Mouse (Mus musculus) heart, postnatal 0 days (tissue): ENCODE results near the gene Pi4ka. TPM values are rescaled to one million over a fixed set of nuclear protein-coding genes. Genes with fewer than 3 reads are reported as not detected.
A peak's percentile ranks its signal among the peaks of the same experiment; 100 is the strongest.

ENCODE experiments used
- ATAC-seq: fragments of 200-750 bp; cut with Nextera tagmentation; 2 replicates; pipeline ENCODE4 v1.8.0; 2017; ENCODE audit warnings: low read depth, moderate number of reproducible peaks, moderate library complexity; ENCODE audit not compliant: insufficient read depth
- DNase-seq: peaks from one replicate; pipeline ENCODE4 v3.0.0-alpha.2; 2016; ENCODE audit warnings: low spot score
- H3K27ac ChIP-seq: fragments of 300-500 bp; sonication (generic); 2 replicates; pipeline ENCODE4 v1.5.1; 2014; ENCODE audit warnings: low read depth, mild to moderate bottlenecking
- H3K27me3 ChIP-seq: fragments of 300-500 bp; sonication (generic); 2 replicates; pipeline ENCODE4 v1.6.1; 2014; ENCODE audit warnings: low read length, mixed read lengths; ENCODE audit not compliant: control insufficient read depth, insufficient read depth
- H3K36me3 ChIP-seq: fragments of 300-500 bp; sonication (generic); replicated peaks from 2 replicates; pipeline ENCODE4 v1.6.1; 2014; ENCODE audit warnings: low read length, mixed read lengths; ENCODE audit not compliant: control insufficient read depth, insufficient read depth
- H3K4me1 ChIP-seq: fragments of 300-500 bp; sonication (generic); 2 replicates; pipeline ENCODE4 v1.6.1; 2014; ENCODE audit warnings: antibody characterized with exemption; ENCODE audit not compliant: control insufficient read depth, insufficient read depth
- H3K4me2 ChIP-seq: fragments of 300-500 bp; sonication (generic); 2 replicates; pipeline ENCODE4 v1.6.1; 2014; ENCODE audit warnings: low read depth, mild to moderate bottlenecking, low read length, moderate library complexity
- H3K4me3 ChIP-seq: fragments of 300-500 bp; sonication (generic); 2 replicates; pipeline ENCODE4 v1.5.1; 2014; ENCODE audit warnings: low read depth, low read length
- H3K9ac ChIP-seq: fragments of 300-500 bp; sonication (generic); replicated peaks from 2 replicates; pipeline ENCODE4 v1.6.1; 2014; ENCODE audit warnings: low read depth, low read length, mixed read lengths
- H3K9me3 ChIP-seq: fragments of 300-500 bp; sonication (generic); replicated peaks from 2 replicates; pipeline ENCODE4 v1.6.1; 2016; ENCODE audit warnings: low read length; ENCODE audit not compliant: control insufficient read depth
- CTCF ChIP-seq: IDR thresholded peaks from 2 replicates; pipeline ENCODE4 v1.5.1; 2016; ENCODE audit warnings: antibody characterized with exemption, control low read depth, low read depth
- EP300 ChIP-seq: IDR thresholded peaks from 2 replicates; pipeline ENCODE4 v1.6.1; 2016; ENCODE audit warnings: antibody characterized with exemption, low read depth
- WGBS: fragments of 180-500 bp; shearing (Covaris S2); extraction: QIAGEN DNeasy Blood & Tissue Kit; methylation state at CpG from one replicate; pipeline ENCODE4 v1.1.7; 2014; 5-methylcytosine and 5-hydroxymethylcytosine counted together
- polyA plus RNA-seq: library from polyadenylated mRNA; unstranded; fragments of >200 nt; fragmentation: Nextera tagmentation; extraction: Ambion mirVana; gene quantifications from 2 replicates; pipeline ENCODE4 v1.2.1, GENCODE M21; 2015
- total RNA-seq: library from RNA; depleted of rRNA; stranded (reverse); fragments of >200 nt; gene quantifications from 2 replicates; pipeline ENCODE4 v1.2.3, GENCODE M21; 2014; ENCODE audit warnings: low replicate concordance

Pi4ka gene
- total and polyA plus RNA-seq, 2 experiments from 2014 or later: 18.5 to 60.0 TPM

DNA sequence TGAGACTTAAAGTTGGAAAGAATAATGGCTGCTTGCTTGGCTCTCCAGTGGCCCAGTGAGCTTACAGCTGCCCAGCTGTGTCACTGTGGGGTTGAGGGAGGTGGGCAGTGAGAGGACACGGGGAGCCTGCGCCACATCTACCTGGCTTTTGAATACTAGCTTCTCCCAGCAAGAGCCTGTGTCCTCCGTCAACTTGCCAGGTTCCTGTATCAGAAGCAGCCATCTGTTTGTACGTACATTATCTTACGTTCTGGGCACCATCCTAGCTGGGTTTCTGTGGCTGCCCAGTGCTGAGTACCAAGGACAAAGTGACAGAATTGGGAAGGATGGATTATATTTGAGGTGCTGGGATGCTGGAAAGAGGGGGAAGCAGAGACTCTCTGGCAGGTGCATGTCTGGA lies 136.2 kb downstream of the Pi4ka start:
- no peaks in the 10 kb centered on the region for H3K27me3 ChIP-seq
- no peak overlapping the region for H3K27ac ChIP-seq
- no peaks in the 10 kb centered on the region for H3K36me3 ChIP-seq
- no peaks in the 10 kb centered on the region for H3K4me1 ChIP-seq
- no peak for DNase-seq
- WGBS: 87% methylated on average over 5 of the region's 5 CpGs
- ATAC-seq: no peak
- H3K9ac ChIP-seq: no peak overlapping the region
- no peak overlapping the region for H3K4me3 ChIP-seq
- H3K9me3 ChIP-seq: 0 out of 2 replicates have a peak, but pooled peaks cover 6% of the 10 kb centered on the region
- H3K4me2 ChIP-seq: no peak overlapping the region
- TF ChIP-seq EP300 (no peak), CTCF (no peak)

DNA sequence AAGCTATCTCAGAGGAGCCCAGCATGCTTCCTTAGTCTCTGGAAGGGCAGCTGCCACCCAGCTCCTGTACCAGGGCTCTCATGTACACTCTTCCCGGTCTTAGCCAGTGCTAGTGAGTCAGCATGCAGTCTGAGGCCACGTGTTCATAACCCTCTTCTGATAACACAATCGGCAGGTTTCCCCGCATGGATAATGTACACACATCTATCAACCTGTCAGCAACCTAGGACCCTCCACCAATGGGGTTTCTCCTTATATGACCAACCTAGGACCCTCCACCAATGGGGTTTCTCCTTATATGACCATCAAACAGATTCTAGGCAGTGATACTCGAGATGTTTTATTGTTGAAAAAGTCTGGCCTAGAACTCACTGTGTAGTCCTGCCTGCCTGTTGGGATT lies 138.2 kb downstream of the Pi4ka start:
- Histone ChIP-seq H3K4me3 (no peak overlapping the region), H3K27me3 (no peaks in the 10 kb centered on the region), H3K4me2 (no peak overlapping the region), H3K4me1 (no peaks in the 10 kb centered on the region), H3K9me3 (0 out of 2 replicates have a peak, but pooled peaks cover 6% of the 10 kb centered on the region), H3K27ac (no peak overlapping the region), H3K9ac (no peak overlapping the region), H3K36me3 (no peaks in the 10 kb centered on the region)
- 26% methylated on average over 5 of the region's 5 CpGs for WGBS
- no peak for TF ChIP-seq CTCF
- no peak for TF ChIP-seq EP300
- ATAC-seq (no peak), DNase-seq (no peak)

DNA sequence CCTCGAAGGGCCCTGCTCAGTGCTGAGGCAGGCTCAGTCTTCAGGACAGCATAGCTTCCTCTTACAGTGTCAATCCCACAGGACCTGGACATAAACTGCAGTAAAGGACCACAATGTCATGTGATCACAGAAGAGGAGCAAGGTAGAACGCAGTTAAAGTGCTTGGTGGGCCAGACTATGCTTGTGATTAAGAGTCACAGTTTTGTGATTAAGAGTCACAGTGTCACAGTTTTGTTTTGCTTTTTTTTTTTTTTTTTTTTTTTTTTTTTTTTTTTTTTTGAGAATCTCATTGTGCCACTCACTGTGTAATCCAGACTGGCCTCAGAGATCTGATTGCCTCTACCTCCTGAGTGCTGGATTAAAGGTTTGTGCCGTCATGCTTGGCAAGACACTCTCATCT lies 140.0 kb downstream of the Pi4ka start:
- Histone ChIP-seq H3K4me2 (no peak overlapping the region), H3K4me3 (no peak overlapping the region), H3K27ac (no peak overlapping the region), H3K9me3 (0 out of 2 replicates have a peak, but pooled peaks cover 6% of the 10 kb centered on the region), H3K4me1 (no peaks in the 10 kb centered on the region), H3K27me3 (no peaks in the 10 kb centered on the region), H3K36me3 (no peaks in the 10 kb centered on the region), H3K9ac (no peak overlapping the region)
- no peak for DNase-seq
- no peak for ATAC-seq
- 85% methylated on average over 3 of the region's 3 CpGs for WGBS
- TF ChIP-seq CTCF: no peak
- TF ChIP-seq EP300: no peak

DNA sequence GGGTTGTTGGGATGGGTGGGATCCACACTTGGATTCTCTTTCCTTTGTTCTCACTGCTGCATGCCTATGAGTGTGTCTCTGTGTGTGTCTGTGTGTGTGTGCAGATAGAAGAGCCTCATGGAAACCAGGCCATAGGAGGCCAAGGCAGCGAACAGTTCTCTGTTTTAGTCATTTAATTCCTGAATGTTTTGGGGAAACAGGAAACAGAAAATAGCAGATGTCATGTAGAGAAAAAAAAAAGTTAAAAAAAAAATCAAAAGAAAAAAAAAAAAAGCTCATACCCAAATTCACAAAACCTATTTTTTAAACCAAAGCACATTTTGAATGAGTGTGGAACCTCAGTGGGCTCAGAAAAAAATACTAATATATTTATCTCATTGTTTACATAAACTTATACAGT lies 144.8 kb downstream of the Pi4ka start:
- WGBS: 81% methylated on average over 1 of the region's 1 CpGs
- ATAC-seq (no peak), DNase-seq (no peak)
- Histone ChIP-seq H3K9ac (no peak overlapping the region), H3K9me3 (no peaks in the 10 kb centered on the region), H3K4me2 (no peak overlapping the region), H3K4me1 (peaks cover 3% of the 10 kb centered on the region; the same call in 1 of the 2 replicates), H3K36me3 (peaks cover 20% of the 10 kb centered on the region), H3K4me3 (no peak overlapping the region), H3K27me3 (no peaks in the 10 kb centered on the region), H3K27ac (no peak overlapping the region)
- TF ChIP-seq EP300 (no peak), CTCF (no peak)

DNA sequence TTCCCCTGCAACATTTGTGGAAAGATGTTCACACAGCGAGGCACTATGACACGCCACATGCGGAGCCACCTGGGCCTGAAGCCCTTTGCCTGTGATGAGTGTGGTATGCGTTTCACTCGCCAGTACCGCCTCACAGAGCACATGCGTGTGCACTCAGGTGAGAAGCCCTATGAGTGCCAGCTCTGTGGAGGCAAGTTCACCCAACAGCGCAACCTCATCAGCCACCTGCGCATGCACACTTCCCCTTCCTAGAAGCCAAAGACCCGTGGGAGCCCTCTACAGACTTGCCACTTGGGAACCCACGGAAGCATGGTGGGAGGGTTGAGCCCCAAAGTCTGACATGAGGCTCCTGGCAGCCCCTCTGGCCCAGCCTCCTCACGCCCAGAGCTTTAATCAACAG lies 147.2 kb downstream of the Pi4ka start:
- Histone ChIP-seq H3K9ac (no peak overlapping the region), H3K27ac (no peak overlapping the region), H3K36me3 (peaks cover 28% of the 10 kb centered on the region), H3K4me1 (peaks cover 9% of the 10 kb centered on the region), H3K4me2 (no peak overlapping the region), H3K9me3 (no peaks in the 10 kb centered on the region), H3K27me3 (no peaks in the 10 kb centered on the region), H3K4me3 (no peak overlapping the region)
- 87% methylated on average over 12 of the region's 12 CpGs for WGBS
- TF ChIP-seq EP300: no peak
- no peak for TF ChIP-seq CTCF
- ATAC-seq (no peak), DNase-seq (no peak)

DNA sequence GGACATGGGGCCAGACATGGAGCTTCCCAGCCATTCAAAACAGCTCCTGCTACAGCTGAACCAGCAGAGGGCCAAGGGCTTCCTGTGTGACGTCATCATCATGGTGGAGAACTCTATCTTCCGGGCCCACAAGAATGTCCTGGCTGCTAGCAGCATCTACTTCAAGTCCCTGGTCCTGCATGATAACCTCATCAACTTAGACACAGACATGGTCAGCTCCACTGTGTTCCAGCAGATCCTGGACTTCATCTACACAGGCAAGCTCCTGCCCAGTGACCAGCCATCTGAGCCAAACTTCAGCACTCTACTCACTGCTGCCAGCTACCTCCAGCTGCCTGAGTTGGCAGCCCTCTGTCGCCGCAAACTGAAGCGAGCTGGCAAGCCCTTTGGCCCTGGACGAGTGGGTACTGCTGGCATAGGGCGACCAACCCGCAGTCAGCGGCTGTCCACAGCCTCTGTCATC lies 148.7 kb downstream of the Pi4ka start:
- Histone ChIP-seq H3K9ac (no peak overlapping the region), H3K4me2 (no peak overlapping the region), H3K27me3 (no peaks in the 10 kb centered on the region), H3K4me1 (peaks cover 25% of the 10 kb centered on the region), H3K36me3 (peaks cover 28% of the 10 kb centered on the region), H3K9me3 (no peaks in the 10 kb centered on the region), H3K27ac (peak overlapping the region; percentile 27), H3K4me3 (no peak overlapping the region)
- no peak for TF ChIP-seq EP300
- TF ChIP-seq CTCF: peak; percentile 36
- WGBS: 52% methylated on average over 9 of the region's 9 CpGs
- DNase-seq: peak; percentile 67
- peak; percentile 65 for ATAC-seq
